Mouse (Mus musculus) hindbrain, embryonic 14.5 days (tissue): Measurements from ENCODE around the gene Rpl23. TPM values are rescaled to one million over a fixed set of nuclear protein-coding genes. Genes with fewer than 3 reads are reported as not detected.

Source experiments
- ATAC-seq: fragments of 200-750 bp; cut with Nextera tagmentation; 2 replicates; pipeline ENCODE4 v1.8.0; 2017; ENCODE audit warnings: moderate number of reproducible peaks, mild to moderate bottlenecking, moderate TSS enrichment, moderate library complexity; ENCODE audit not compliant: low FRiP score
- DNase-seq: peaks from one replicate; pipeline ENCODE4 v3.0.0-alpha.2; 2015; ENCODE audit warnings: low spot score
- H3K27ac ChIP-seq: fragments of 300-500 bp; sonication (generic); 2 replicates; pipeline ENCODE4 v1.5.1; 2014; ENCODE audit warnings: mild to moderate bottlenecking, moderate library complexity
- H3K27me3 ChIP-seq: fragments of 300-500 bp; sonication (generic); 2 replicates; pipeline ENCODE4 v1.6.1; 2014; ENCODE audit warnings: mild to moderate bottlenecking, low read length, mixed read lengths; ENCODE audit not compliant: control insufficient read depth, insufficient read depth
- H3K36me3 ChIP-seq: fragments of 300-500 bp; sonication (generic); replicated peaks from 2 replicates; pipeline ENCODE4 v1.6.1; 2014; ENCODE audit not compliant: control insufficient read depth, insufficient read depth
- H3K4me1 ChIP-seq: fragments of 300-500 bp; sonication (generic); replicated peaks from 2 replicates; pipeline ENCODE4 v1.6.1; 2014; ENCODE audit warnings: antibody characterized with exemption, low read length, mixed read lengths; ENCODE audit not compliant: control insufficient read depth, insufficient read depth
- H3K4me2 ChIP-seq: fragments of 300-500 bp; sonication (generic); replicated peaks from 2 replicates; pipeline ENCODE4 v1.6.1; 2014; ENCODE audit warnings: mild to moderate bottlenecking, moderate library complexity
- H3K4me3 ChIP-seq: fragments of 300-500 bp; sonication (generic); replicated peaks from 2 replicates; pipeline ENCODE4 v1.5.1; 2014; ENCODE audit warnings: mild to moderate bottlenecking, low read length
- H3K9ac ChIP-seq: fragments of 300-500 bp; sonication (generic); 2 replicates; pipeline ENCODE4 v1.6.1; 2014
- H3K9me3 ChIP-seq: fragments of 300-500 bp; sonication (generic); 2 replicates; pipeline ENCODE4 v1.6.1; 2016; ENCODE audit warnings: low read length; ENCODE audit not compliant: control insufficient read depth
- WGBS: fragments of 180-500 bp; shearing (Covaris S2); extraction: QIAGEN DNeasy Blood & Tissue Kit; methylation state at CpG from one replicate; pipeline ENCODE4 v1.1.7; 2014; 5-methylcytosine and 5-hydroxymethylcytosine counted together
- polyA plus RNA-seq: library from polyadenylated mRNA; unstranded; fragments of >200 nt; fragmentation: Nextera tagmentation; extraction: Ambion mirVana; gene quantifications from 2 replicates; pipeline ENCODE4 v1.2.1, GENCODE M21; 2014

The Rpl23 gene
- polyA plus RNA-seq, 1 experiment from 2014 or later: 419 TPM

DNA sequence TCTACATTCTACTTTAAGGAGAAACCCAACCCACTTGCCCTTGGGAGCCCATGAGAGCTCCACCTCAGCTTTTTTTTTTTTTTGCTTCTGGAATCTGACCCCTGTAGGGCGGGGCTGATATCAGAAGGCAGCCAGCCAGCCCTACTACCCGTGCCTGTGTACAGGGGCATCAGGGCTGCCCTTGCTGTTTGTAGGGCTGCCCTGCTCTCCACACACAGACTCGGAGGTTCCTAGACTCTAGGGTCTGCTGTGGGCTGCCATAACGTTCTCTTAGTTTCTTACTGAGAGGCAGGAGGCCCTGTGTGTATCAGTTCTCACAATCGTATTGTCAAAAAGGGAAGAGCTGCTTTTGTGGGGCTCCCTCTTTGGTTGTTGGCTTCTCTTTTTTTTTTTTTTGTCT lies 35.1 kb upstream of the Rpl23 start:
- H3K27me3 ChIP-seq: no peaks in the 10 kb centered on the region
- no peaks in the 10 kb centered on the region for H3K9me3 ChIP-seq
- ATAC-seq: no peak
- no peak overlapping the region for H3K4me3 ChIP-seq
- peaks cover 42% of the 10 kb centered on the region for H3K4me1 ChIP-seq
- DNase-seq: no peak
- WGBS: 45% methylated on average over 5 of the region's 5 CpGs
- H3K4me2 ChIP-seq: no peak overlapping the region
- no peak overlapping the region for H3K27ac ChIP-seq
- no peak overlapping the region for H3K9ac ChIP-seq
- H3K36me3 ChIP-seq: peaks cover 84% of the 10 kb centered on the region

DNA sequence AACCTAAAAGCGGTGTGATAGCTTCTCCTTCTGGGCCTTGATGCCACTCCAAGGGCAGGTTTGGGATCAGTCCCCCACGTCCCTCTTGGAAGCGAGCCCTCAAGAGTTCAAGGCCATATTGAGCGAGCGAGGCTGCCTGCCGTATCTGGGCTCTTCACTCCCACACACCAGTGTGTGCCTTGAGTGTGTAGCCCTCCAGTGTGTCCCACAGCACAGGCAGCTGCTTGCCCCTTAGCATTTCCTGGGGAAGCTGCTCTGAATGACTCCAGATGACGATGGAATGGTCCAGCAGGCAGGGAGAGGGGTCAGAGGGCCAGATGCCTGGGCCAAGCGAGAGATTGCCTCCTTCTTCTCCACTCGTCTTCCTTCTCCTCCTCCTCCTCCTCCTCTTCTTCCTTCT lies 34.7 kb upstream of the Rpl23 start:
- no peak overlapping the region for H3K4me2 ChIP-seq
- no peaks in the 10 kb centered on the region for H3K27me3 ChIP-seq
- no peak overlapping the region for H3K9ac ChIP-seq
- no peak overlapping the region for H3K4me3 ChIP-seq
- DNase-seq (no peak), ATAC-seq (no peak)
- peaks cover 82% of the 10 kb centered on the region for H3K36me3 ChIP-seq
- H3K4me1 ChIP-seq: peaks cover 46% of the 10 kb centered on the region
- no peak overlapping the region for H3K27ac ChIP-seq
- 67% methylated on average over 9 of the region's 9 CpGs for WGBS
- no peaks in the 10 kb centered on the region for H3K9me3 ChIP-seq

DNA sequence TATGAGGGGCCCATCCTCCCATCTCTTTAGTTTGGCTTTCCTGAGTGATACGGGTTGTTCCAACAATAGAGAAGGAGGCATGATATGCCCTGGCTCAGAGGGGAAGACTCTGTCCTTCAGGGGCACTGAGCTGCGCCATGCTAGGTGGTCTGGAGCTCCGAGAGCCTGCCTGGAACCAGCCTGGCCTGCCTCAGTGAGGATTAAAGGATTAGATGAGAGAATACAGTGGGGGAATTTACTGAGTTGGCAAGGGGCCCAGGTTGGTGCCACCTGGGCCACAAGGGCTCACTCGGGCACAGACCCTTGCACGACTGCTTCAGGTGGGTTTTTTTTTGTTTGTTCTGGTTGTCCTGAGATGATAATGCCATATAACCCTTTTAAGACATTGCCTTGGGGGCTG lies 33.9 kb upstream of the Rpl23 start:
- H3K27me3 ChIP-seq: no peaks in the 10 kb centered on the region
- 61% methylated on average over 5 of the region's 5 CpGs for WGBS
- peaks cover 76% of the 10 kb centered on the region for H3K36me3 ChIP-seq
- H3K4me3 ChIP-seq: no peak overlapping the region
- no peak overlapping the region for H3K4me2 ChIP-seq
- H3K9me3 ChIP-seq: no peaks in the 10 kb centered on the region
- no peak for ATAC-seq
- no peak overlapping the region for H3K27ac ChIP-seq
- no peak for DNase-seq
- no peak overlapping the region for H3K9ac ChIP-seq
- peaks cover 54% of the 10 kb centered on the region for H3K4me1 ChIP-seq

DNA sequence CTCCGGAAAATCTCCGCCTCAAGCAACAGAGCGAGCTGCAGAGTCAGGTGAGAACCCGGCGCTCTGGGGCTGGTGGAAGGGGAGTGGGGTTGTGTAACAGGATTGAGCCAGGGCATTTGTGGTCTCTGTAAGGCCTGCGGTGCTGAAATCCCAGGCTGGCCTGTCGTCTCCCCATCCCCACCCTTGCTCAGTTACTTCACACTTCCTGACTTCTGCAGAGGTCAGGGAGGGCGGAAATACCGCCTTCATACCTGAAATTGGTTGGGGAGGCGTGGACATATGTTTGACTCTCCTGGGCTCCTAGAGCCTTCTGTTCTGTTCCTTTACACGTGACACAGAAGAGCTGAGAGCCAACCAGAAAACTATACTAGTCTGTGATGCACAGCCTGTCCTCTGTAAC lies 33.5 kb upstream of the Rpl23 start:
- H3K27ac ChIP-seq: no peak overlapping the region
- DNase-seq (no peak), ATAC-seq (no peak)
- no peaks in the 10 kb centered on the region for H3K9me3 ChIP-seq
- 82% methylated on average over 11 of the region's 11 CpGs for WGBS
- H3K9ac ChIP-seq: no peak overlapping the region
- peaks cover 58% of the 10 kb centered on the region for H3K4me1 ChIP-seq
- no peak overlapping the region for H3K4me3 ChIP-seq
- peaks cover 75% of the 10 kb centered on the region for H3K36me3 ChIP-seq
- H3K27me3 ChIP-seq: no peaks in the 10 kb centered on the region
- H3K4me2 ChIP-seq: no peak overlapping the region

DNA sequence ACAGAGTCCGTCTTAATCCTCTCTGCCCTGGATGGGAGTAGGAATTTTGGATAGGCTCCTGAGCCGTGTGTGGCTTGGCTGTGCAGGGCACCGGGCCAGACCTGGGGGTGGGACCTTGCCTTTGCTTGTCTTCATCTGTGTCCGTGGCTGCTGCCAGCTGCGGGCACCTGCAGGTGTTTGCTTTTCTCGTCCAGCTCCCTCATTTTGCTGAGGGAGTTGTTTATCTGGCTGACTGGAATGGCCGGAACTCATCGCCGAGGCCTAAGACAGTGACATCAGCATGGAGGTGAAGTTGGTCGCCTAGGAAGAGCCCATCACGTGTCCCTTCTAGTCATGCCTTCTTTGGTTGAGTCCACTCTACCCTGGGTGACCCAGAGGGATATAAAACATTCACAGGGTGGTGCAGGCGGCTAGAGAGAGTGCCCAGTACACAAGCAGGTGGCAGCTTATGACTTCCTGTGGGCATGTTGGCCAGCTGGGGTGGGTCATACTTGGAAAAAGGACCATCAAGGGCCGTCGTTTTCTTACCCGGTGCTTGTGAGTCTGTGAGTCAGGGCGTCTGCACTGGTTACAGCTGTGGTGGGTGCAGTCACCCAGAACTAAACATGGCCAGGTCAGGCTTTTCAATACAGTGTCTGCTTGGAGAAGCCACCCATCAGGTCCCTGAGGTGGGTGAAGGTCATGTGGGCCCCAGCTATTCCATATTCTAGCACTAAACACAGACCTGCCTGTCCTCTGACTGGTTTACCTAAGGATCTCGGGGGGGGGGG lies 31.7 kb upstream of the Rpl23 start:
- Histone ChIP-seq H3K4me1 (peaks cover 66% of the 10 kb centered on the region), H3K4me3 (no peak overlapping the region), H3K27me3 (no peaks in the 10 kb centered on the region), H3K4me2 (no peak overlapping the region), H3K9me3 (no peaks in the 10 kb centered on the region), H3K36me3 (peaks cover 70% of the 10 kb centered on the region), H3K27ac (peak overlapping the region; percentile 95; the same call in 1 of the 2 replicates), H3K9ac (0 out of 2 replicates have a peak overlapping the region, but pooled peaks have one; percentile 50)
- ATAC-seq (no peak), DNase-seq (no peak)
- 76% methylated on average over 17 of the region's 17 CpGs for WGBS

DNA sequence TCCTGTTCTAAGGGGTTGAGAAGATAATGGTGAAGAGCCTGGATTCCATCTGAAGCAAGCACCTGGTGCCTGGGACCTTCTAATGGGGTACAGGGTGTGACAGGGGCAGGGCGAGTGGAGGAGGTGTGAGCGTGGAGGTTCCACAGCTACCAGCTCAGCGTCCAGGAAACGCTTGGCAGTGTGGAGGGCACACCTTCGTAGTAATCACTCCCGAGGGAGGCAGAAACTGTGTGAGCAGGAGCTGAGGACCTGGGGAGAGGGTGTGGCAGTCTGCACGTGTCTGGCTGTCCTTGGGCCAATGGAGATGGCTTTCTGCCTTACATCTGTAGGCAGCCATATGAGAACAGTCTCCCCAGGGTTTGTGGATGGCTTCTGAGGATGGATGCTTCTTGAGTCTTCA lies 30.8 kb upstream of the Rpl23 start:
- peak overlapping the region; percentile 50 for H3K9ac ChIP-seq
- peaks cover 70% of the 10 kb centered on the region for H3K36me3 ChIP-seq
- H3K9me3 ChIP-seq: no peaks in the 10 kb centered on the region
- no peak overlapping the region for H3K4me3 ChIP-seq
- WGBS: 34% methylated on average over 7 of the region's 7 CpGs
- ATAC-seq (no peak), DNase-seq (no peak)
- no peaks in the 10 kb centered on the region for H3K27me3 ChIP-seq
- H3K27ac ChIP-seq: peak overlapping the region; percentile 95
- peak overlapping the region; percentile 46 for H3K4me2 ChIP-seq
- peaks cover 63% of the 10 kb centered on the region for H3K4me1 ChIP-seq

DNA sequence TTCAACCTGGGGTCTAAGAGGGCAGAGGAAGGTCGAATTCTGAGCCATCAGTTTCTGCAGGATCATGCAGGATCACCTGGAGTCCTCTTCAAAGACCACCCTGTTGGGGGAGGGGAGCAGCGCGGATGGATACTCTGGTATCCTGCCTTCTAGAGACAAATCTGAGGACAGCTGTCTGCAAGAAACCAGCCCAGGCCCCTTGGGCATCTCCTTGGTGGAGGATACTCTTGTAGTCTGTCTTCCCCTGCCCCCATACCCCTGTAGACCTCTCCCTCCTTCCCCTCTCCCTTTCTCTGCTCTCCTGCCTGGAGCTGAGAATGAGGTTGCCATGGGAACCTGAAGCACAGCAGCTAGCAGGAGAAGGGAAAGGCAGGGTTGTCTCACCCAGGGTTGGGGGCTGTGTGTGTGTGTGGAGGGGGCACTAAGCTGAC lies 30.3 kb upstream of the Rpl23 start:
- WGBS: 13% methylated on average over 3 of the region's 3 CpGs
- Histone ChIP-seq H3K9me3 (no peaks in the 10 kb centered on the region), H3K4me3 (no peak overlapping the region), H3K9ac (peak overlapping the region; percentile 50), H3K36me3 (peaks cover 71% of the 10 kb centered on the region), H3K27me3 (no peaks in the 10 kb centered on the region), H3K4me1 (peaks cover 61% of the 10 kb centered on the region), H3K27ac (peak overlapping the region; percentile 95), H3K4me2 (peak overlapping the region; percentile 46)
- peak; percentile 73 for DNase-seq
- ATAC-seq: peak; percentile 84

DNA sequence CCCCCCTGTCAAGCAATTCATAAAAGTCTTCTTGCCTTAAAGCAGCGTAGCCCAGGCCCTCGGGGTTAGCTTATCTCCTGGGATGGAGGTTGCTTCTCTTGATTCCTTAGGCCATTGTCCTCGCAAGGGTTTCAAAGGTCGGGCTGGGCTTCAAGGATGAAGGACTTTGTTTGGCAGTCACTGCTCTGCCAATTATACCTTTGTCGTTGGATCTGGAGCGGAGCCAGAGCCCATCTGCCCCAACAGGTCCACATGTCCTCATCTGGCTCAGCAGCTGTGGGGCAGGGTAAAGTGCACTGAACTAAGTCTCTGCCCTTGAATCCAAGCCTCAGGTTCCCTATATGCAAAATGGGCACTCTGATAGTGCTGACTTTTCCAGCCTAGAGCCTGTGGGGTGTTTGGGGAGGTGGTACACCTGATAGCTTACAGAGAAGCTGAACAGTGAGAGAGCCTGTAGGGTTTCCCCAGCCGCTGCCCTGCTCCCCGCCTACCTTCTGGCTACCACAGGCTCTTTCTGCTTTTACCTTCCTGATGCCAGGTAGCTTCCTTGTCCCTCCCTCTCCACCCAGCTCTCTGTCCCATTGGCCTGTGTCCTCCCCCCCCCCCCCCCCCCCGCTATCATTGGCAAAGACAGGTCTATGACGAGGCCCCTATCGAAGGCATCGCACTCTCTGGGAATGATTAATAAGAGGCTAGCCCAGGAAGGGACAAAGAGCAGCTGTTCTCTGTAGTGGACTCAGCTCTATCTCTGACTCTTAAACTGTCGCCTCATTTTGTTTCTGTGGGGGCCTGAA lies 29.5 kb upstream of the Rpl23 start:
- DNase-seq: no peak
- H3K36me3 ChIP-seq: peaks cover 72% of the 10 kb centered on the region
- no peak for ATAC-seq
- peak overlapping the region; percentile 50 for H3K9ac ChIP-seq
- peak overlapping the region; percentile 95 for H3K27ac ChIP-seq
- peaks cover 61% of the 10 kb centered on the region for H3K4me1 ChIP-seq
- H3K4me3 ChIP-seq: no peak overlapping the region
- H3K4me2 ChIP-seq: peak overlapping the region; percentile 46
- WGBS: 16% methylated on average over 12 of the region's 13 CpGs
- H3K9me3 ChIP-seq: no peaks in the 10 kb centered on the region
- H3K27me3 ChIP-seq: no peaks in the 10 kb centered on the region

DNA sequence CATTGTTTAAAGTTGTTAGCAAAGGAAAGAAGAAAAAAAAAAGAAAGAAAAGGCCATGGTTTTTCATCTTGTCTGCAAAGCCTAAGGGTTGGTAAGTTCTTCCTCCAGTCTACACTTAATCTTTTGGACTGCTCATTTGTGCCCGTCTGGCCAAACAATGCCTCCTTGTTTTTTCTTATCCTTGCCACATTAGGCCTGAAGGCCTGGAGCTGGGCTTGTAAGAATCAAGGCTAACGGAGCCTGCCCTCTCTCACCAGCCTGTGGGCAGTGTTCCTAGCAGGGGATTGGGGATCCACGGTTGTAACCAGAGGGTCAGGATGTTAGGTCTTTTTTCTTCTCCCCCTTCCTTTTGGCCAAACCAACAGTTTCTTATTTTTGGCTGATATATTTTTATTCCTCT lies 28.7 kb upstream of the Rpl23 start:
- no peaks in the 10 kb centered on the region for H3K27me3 ChIP-seq
- no peak overlapping the region for H3K9ac ChIP-seq
- DNase-seq (no peak), ATAC-seq (no peak)
- H3K4me1 ChIP-seq: peaks cover 69% of the 10 kb centered on the region
- H3K36me3 ChIP-seq: peaks cover 64% of the 10 kb centered on the region
- no peak overlapping the region for H3K4me3 ChIP-seq
- WGBS: 12% methylated on average over 3 of the region's 3 CpGs
- H3K4me2 ChIP-seq: no peak overlapping the region
- peak overlapping the region; percentile 95 for H3K27ac ChIP-seq
- no peaks in the 10 kb centered on the region for H3K9me3 ChIP-seq
